Mouse (Mus musculus) brain, embryonic 14.5 days (tissue): ENCODE data around the gene Zc2hc1b.

Experiments used
- CTCF ChIP-seq: fragments of 200-500 bp; IDR thresholded peaks from 2 replicates; pipeline ENCODE4 v1.5.1; 2012; ENCODE audit warnings: inconsistent platforms, mild to moderate bottlenecking, moderate library complexity, borderline replicate concordance; ENCODE audit not compliant: insufficient read depth, insufficient read length; ENCODE audit errors: extremely low read depth
- POLR2A ChIP-seq: fragments of 200-500 bp; IDR thresholded peaks from 2 replicates; pipeline ENCODE4 v1.6.1; 2012; ENCODE audit warnings: mild to moderate bottlenecking, inconsistent platforms, borderline replicate concordance; ENCODE audit not compliant: poor library complexity, insufficient read depth, insufficient read length, severe bottlenecking; ENCODE audit errors: extremely low read depth

DNA sequence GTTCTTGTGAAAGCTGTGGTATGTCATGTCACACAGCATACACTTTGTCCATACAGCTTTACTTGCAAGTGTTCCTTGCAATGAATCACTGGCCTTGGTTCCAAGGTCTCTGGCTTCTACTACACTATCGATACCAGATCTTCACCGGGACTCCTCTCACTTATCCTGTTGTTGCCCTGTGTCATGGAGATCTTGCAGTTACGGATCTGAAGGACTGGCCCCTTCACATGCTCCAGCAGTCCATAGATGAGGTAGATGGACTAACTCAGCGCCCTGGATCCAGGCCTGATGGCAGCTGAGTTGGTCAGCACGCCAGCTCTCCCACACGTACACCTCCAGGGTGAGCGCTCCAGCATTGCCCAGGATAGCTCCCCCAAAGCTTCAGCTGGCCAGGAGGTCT, 42.5 kb downstream of the Zc2hc1b start:
- TF ChIP-seq CTCF (no peak), POLR2A (no peak)
